Mouse (Mus musculus): ENCODE data around the gene Actrt3.
A peak's percentile ranks its signal among the peaks of the same experiment; 100 is the strongest.

Gene Actrt3

DNA sequence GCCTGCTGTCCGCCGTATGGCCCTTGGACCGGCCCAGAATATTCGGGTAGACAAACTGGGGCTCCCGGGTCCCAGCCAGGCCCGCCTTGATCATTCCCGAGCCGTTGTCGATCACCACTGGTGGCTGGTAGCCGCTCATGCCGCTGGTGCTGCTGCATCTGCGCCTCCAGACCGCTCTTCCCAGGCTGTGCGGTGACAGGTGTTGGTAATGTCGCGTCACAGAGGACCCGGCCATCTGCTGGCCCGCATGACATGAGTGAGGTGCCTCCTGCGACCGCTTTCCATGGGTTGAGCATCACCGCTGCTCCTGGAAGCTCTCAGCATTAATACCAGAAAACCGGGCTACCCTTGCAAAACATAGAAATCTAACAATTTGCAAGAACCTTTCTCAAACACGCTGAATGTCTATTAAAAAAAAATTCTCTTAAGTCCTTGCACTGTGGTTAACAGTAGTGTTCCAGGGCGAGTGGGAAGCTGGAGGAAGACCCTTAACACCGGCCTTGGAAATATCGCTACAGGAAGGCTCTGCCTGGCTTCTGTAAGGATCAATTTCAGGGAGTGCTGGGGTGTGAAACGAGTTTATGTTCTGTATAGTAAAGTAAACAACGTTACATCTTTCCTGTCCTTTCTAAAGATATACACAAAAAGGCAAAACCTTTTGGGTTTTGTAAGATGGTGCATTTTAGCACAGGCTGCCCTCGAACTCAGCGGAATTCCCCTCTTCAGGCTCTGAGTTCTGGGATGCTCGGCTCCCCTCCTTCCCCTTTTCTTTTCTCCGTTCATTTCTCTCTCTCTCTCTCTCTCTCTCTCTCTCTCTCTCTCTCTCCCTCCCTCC, at the start of gene Actrt3:
TSS of gene Actrt3 (minus strand) at position 229 of the 835 bp plus-strand sequence.
- no peak for DNase-seq (ENCODE audit: low read depth, low spot score)

DNA sequence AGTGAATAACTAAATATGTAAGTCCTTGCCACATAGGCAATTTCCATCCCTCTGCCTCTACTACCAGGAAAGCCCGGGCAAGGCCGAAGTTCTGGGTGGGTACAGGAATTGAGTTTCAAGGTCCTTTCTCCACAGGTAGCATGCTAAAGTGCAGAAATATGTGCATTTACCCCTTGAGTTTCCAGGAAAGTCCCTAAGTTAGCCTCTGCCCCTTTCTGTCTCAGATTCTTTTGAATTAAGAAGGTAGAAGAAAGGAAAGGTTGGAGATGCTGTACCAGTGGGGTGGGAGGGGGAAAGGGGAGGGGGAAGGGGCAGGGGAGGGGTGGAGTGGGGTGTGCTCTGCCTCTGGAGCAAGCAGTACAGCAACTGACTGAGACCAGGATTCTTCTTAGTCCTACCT, 48.7 kb upstream of the Actrt3 start:
- no peak for DNase-seq (ENCODE audit: low read depth, low spot score)

DNA sequence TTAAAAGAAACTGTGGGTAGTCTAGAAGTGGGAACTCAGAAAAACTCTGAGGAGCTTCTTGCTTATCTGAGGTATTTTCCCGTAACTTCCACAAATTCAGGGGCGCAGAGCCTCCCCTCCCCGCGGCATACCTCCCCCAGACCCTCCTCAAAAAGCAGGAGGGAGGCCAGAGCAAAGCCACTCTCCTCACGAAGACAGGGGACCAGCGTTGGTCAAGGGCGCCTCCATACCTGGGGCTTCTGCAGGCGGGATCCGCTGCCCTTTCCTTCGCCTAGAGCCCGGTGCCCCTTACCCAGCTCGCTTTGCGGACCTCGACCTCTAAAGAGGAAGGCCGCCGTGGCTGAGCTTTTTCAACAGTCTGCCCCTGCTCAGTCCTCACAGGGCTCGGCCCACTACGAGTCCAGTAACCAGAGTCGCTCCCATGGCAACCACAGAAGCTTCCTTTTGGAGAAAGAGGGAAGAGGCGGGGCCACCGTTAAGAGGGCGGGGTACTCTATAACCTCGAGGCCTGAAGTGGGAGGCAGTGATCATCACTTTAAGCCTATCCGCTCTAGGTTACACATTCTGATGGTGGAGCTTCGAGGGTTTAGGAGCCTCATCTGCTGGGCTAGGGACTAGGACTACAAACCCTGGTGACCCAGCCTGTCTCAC, 47.8 kb upstream of the Actrt3 start, which contains the start of gene Lrrc34:
TSS of gene Lrrc34 (minus strand) at position 430 of the 651 bp plus-strand sequence.
- no peak for DNase-seq (ENCODE audit: low read depth, low spot score)

DNA sequence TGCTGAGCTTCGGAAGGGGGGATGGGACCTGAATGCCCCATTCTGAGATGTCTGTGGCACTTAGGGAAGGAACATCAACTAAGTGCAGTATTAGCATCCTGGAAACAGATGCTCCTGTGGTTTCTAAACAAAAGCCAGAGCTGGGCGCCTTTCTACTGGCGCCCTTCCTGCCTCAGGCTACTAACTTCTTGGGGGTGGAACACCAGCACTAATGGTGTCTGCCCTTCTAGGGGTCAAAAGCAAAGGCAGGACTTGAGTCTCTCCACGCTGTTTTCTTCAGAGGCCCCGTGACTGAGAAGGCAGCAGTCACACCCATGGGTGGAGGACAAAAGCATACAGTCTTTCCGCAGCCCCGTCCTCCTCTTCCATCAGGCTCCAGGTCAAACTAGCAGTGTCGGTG, 47.0 kb upstream of the Actrt3 start:
- DNase-seq (ENCODE audit: low read depth, low spot score): no peak

DNA sequence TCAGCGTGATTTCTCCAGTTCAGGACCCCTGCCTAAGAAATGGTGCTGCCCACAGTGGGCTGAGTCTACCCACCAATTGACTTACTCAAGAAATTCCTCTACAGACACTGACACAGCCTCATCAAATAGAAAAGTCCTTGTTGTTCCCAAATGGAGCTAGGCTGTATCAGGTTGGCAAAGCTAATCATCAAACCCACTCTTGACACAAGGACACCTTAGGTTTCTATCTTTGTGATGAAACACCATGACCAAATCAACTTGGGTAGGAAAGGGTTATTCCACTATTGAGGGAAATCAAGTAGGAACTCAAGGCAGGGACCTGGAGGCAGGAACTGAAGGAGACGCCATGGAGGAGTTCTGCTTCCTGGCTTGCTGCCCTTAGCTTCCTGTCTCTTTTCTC, 44.5 kb upstream of the Actrt3 start, which contains the start of gene Lrriq4:
TSS of gene Lrriq4 (plus strand) at position 301 of the 400 bp plus-strand sequence.
- no peak for DNase-seq (ENCODE audit: low read depth, low spot score)

DNA sequence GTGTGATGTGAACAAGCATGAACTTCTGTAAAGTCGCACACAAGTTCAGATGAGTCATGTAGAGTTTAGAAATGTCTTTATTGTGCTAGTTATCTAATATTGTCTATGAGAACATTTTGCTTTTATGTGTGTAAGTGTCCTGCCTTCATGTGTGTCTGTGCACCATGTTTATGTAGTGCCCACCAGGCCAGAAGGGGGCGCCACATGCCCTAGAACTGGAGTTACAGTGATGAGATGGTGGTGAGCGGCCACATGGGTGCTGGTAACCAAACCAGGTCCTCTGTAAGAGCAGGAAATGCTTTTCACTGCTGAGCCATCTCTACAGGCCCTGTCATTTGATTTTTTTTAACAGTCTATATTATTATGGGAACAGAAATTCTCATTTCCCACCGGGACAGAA, 35.9 kb upstream of the Actrt3 start:
- DNase-seq (ENCODE audit: low read depth, low spot score): no peak

DNA sequence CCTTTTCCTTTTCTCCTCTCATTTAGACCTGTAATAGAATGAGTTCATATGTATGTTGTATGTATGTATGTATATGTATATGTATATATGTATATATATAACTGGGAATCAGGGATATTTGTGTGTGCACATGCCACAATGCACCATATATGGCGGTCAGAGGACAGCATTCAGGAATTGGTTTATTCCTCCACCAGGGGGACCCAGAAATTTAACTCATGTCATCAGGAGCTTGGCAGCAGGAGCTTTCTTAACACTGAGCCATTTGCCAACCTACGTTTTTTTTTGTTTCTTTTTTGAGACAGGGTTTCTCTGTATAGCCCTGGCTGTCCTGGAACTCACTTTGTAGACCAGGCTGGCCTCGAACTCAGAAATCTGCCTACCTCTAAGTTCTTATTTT, 33.9 kb upstream of the Actrt3 start:
- DNase-seq (ENCODE audit: low read depth, low spot score): no peak

DNA sequence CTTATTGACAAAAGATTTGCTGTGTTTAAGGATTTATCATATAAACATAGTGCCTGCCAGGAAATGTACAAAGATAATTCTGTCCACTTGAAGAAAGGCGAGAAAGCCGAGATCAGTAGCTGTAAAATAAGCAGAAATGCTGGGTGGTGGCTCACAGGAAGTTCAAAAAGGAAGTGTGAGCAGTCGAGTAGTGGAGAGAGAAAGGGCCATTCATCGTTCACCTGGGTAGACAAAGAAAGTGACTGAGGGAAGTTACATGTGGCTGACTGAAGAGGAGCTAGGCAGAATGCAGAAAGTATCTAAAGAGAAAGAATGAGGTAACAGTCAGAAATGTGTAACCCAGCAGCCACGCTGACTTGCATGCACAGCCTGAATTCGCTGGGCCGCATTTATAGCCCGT, 20.4 kb upstream of the Actrt3 start:
- no peak for DNase-seq (ENCODE audit: low read depth, low spot score)

DNA sequence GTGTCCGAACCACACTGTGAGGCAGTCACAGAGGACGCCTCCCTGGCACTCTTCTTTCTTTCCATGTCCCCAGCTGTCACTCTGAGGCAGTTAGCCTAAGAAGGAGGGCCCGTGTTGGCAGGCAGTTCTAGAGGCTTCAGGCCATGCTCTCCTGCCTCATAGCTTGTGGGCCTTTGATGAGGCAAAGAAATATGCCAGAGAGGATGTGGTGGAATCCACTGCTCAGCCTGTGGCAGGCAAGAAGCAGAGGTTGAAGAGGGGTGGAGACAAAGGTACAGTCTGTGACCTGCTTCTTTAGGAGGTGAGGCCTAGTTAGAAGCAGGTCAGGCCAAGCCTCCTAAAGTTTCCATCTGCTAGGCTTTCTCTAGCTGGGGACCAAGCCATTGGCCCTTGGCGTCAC, 11.2 kb upstream of the Actrt3 start:
- no peak for DNase-seq (ENCODE audit: low read depth, low spot score)

DNA sequence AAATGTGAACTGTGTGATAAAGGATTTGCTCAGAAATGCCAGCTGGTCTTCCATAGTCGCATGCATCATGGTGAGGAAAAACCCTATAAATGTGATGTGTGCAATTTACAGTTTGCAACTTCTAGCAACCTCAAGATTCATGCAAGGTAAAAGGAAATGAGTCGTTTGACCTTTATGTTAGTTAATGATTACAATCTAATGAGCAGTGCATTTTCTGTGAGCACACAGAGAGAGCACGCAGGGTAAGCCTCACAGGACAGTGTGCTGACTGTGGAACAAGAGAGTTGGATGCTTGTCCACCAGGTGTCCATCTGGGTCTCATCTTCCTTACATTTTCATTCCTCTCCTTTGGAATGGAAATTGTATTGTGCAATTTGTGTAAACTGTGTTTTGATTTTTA, 9.3 kb upstream of the Actrt3 start:
- no peak for DNase-seq (ENCODE audit: low read depth, low spot score)

DNA sequence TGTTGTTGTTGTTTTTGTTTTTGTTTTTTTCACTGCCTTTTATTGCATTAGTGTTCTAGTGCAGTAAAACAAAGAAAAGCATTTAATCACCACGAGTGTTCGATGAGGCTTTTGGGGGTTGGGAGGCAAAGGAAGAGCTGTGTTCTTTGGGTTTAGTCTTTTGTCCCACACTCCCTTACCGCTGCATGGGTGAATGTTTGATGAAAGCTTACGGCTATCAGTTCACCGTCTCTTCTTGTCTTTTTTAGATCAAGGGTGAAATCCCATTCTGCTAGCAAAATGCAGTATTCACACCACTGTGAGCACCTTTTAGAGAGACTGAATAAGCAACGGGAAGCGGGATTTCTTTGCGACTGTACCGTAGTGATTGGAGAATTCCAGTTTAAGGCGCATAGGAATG, 3.5 kb upstream of the Actrt3 start:
- DNase-seq (ENCODE audit: low read depth, low spot score): no peak

DNA sequence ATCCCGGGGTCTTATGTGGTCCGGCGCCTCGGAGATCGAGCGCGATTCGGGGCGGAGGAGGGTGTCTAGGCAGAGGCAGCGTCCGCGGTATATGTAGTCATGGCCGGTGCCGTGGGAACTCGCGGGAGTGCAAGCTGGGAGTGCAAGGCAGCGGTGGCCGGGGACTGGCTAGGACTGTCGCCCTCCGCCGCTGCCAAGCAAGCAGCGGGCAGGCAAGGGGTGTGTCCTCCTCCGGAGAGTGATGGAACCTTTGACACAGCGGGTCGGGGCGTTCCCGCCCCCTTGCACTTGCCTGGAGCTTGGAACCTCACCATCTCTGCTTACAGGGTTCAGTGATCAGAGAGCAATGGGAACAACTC, 3.0 kb upstream of the Actrt3 start:
- peak; percentile 38 for DNase-seq (ENCODE audit: low read depth, low spot score)

DNA sequence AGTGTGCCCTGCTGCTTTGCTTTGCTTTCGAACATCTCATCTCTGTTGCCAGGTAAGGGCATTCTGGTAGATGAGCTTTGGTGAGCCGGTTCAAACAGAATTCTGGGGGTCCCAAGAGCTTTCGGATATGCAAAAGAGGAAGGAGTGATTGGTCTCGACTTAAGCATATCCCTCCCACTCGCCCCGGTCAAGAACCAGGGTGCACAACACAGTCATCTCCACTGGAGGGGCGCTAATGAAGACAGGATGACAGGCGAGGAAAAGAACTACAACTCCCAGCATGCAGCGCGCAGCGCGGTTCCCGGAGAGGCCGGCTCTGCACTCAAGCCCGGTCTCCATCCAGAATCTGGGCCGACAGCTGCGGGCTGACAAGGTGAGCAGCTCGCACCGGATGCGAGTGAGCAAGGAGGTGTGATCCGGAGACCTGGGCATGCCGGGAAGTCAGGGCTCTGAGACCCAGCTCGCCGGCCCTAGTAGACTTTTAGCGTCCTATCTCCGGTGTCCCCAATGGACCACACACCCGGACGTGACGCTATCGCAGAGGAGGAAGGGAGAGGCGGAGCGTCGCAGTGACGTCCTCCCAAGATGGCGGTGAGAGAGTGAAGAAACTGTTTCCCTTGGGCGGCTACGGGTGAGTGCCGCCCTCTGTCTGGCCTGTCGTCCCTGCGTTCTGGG, 2.5 kb upstream of the Actrt3 start, which contains the start of gene Mynn:
TSS of gene Mynn (plus strand) at position 1 of the 675 bp plus-strand sequence.
- DNase-seq (ENCODE audit: low read depth, low spot score): peak; percentile 91

DNA sequence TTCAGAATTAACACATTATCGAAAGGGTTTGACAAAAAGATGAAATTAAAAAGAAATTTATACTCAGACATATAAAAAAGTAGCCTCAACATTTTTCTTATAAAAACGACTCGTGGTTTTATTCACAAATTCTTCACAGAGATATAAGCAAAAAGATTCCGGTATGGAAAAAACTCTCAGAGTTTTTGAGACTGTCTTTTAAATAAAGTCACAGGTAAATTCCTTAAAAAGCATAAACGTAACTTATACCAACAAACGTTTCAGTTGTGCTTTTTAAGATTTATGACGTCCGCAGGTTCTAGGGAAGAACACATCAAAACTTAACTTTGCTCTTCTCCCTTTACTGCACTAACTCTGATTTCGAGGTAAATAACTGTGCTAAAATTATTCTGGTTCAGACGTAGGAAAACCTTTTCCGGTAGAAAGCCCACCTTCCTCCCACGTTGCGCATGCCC, 1.9 kb upstream of the Actrt3 start:
- DNase-seq (ENCODE audit: low read depth, low spot score): no peak

DNA sequence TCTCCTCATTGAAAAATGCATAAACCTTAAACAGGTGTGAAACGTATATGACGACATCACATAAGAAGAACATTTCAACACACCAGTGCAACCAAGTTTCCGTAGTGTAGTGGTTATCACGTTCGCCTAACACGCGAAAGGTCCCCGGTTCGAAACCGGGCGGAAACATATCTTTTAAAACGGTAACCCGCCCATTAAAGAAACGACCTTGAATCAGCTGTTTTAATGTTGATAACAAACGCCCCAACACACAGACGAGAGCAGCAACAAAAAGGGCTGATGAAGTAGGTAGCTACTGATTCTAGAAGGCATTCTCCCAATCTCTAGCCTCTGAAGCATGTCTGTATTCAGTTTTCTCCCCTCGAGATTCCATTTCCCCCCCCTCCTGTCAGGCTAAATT, 1.4 kb upstream of the Actrt3 start:
- DNase-seq (ENCODE audit: low read depth, low spot score): peak; percentile 89

DNA sequence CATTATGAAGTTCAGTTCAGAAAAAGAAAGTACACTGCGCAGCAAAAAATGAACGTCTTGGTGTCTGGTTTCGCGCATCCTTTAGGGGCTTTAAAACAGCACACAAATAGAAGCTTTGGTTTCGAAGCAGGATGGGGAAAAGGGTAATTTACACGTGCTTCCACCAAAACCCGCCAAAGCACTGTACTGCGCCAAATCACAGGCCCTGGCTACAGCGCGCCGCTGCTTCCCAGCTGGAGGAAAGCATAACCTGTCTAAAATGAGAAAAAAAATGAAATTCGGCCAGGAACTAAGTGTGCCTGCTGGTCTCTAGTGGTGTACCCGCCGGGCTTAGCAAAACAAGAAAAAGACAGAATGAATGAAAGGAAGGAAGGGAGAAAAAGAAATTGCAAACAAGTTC, 978 bp upstream of the Actrt3 start:
- no peak for DNase-seq (ENCODE audit: low read depth, low spot score)

DNA sequence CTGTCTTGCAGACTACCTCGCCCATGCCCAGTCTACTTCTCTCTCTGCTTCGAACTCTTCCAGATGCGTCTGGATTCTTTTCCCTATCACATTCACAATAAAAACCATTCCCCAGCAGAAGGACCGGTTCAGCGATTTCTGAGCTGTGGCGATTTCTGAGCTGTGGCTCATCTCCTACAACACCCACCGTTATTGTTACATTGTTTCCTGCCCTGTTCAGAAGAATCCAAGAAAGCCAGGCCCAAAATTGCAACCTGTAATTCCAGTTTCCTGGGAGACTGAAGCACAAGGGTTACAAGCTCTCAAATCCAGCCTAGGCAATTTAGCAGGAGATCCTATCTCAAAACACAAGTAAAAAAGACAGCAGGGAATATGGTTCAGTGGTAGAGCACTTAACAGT, 2.5 kb downstream of the Actrt3 start:
- no peak for DNase-seq (ENCODE audit: low read depth, low spot score)

DNA sequence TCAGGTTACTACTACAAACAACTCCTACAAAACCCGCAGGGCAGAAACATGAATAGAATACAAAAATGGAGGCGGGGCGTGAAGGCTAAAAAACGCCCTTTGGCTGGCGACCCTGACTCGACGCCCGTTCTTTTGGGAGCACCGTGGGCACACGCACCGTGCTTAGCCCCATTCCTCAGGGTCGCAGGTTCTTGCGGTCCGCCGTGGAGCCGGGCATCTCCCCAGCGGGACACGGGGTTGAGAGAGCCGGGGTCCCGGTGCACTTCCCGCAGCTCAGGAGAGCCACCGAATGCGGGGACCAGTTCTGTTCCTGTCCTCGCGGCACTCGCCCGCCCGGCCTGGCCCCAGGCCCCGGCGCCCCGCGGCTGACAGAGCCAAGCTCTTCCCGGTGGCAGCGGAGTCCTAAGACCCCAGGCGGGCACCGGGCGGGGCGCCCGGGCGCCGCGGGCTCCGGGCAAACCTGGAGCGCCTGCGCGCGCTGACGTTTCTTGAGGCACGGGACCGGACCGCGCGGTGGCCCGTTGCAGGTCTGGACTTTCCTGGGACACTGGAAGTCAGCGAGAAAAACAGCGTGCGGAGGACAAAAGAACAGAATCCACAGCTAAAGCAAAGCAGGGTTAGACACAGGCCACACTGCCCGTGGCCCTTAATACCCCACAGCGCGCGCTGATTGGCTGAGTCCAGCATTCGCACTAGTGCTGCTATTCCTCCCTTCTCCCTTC, 4.5 kb downstream of the Actrt3 start:
- DNase-seq (ENCODE audit: low read depth, low spot score): peak; percentile 25

DNA sequence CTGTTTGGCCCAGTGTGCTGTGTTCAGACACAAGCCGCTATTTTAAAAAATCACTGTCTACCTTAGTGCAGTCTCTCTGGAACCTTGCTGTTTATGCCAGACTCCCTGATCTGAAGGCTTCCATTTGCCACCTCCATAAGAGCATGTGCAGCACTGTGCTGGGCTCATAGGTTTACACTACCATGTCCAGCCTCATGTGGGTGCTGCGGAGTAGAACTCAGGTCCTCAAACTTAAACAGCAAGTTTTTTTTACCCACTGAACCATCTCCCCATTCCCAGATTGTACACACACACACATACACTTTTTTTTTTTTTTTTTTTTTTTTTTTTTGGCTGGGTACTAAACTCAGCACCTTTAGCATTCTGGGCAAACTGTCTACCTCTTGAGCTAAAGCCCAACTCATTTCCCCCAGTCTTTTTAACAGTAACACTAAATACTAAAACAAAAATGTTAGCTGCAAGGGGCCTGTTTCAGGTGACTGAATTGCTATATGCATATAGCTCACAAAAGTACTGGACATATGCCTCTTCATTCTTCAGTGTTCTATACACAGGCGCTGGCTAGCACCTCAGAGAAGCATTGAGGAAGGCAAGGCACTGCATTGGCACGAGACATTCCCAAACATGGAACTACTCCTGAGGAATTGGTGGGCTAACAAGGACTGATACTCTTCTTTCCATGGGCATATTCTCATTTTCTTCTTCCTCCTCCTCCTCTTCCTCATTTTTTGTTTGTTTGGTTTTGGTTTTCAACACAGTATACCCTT, 5.8 kb downstream of the Actrt3 start:
- no peak for DNase-seq (ENCODE audit: low read depth, low spot score)

DNA sequence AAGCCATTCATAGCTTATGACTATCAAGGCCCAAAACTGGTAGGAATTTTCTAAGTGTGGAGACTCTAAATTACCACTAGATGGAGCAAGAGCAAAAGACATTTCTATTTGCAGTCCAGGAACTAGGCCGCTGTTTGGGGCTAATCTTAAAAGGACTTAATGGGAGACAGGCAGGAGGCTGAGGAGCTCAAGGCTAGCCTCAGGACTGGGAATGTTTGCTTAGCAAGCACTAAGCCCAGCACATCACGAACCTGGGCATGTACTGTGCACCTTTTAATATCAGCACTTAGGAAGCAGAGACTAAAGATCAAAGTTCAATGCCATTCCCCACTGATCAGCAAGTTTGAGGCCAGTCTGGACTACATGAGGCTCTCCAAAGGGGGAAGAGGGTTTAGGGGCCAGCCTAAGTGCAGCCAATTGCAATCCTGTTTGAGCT, 7.3 kb downstream of the Actrt3 start:
- peak; percentile 64 for DNase-seq (ENCODE audit: low read depth, low spot score)

DNA sequence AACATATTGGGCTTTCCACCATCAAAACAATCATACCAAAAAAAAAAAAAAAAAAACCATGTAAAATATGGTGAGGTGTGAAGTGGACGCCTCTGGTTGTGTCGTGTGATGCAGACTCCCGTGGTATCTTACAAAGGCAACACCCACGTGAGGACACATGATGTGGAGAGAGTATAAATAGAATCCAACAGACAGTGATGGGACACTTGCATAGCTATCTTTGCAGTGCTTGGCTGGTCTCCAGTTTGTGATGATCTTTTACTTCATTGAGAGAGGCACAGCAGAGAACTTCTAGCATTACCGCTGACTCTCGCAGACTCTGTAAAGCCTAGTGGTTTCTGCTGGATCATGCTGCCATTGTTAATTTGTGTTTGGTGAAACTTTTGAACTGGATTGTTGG, 10.9 kb downstream of the Actrt3 start:
- DNase-seq (ENCODE audit: low read depth, low spot score): no peak
